Mouse (Mus musculus): ENCODE measurements around the gene Ptprg.

- TF ChIP-seq CTCF (IDR thresholded peaks at IDR 0.05; ENCODE audit: borderline replicate concordance, insufficient read depth, low read length), result no peak
- TF ChIP-seq POLR2A (IDR thresholded peaks at IDR 0.05; ENCODE audit: low read depth, low read length), result no peak
Measured at GRCm38 (mm10) chr14:11719259-11719658, 165.9 kb downstream of the Ptprg start.

All from embryonic fibroblast, embryonic 13.5 days (primary cell).